Comparison of ENCODE assay signal across 11 mouse cellular contexts in genomic region chr14:64585471-64586192, GRCm38 (mm10).
A peak's percentile ranks its signal among the peaks of the same experiment; 100 is the strongest.
DNase-seq lines count a peak whose midpoint lies in the region; ATAC-seq and TF ChIP-seq lines count a peak whose summit lies in the region.
"Had no signal": no experiment of that assay in that cellular context is flagged by ENCODE, and none has a peak within 500 bp of the region (broad histone marks: within the 10 kb centered on the region; RNA-seq: fewer than 3 reads in every experiment).

No protein-coding gene starts in this region.

- DNase-seq in left cerebral cortex, adult 2 months (ENCODE audit: extremely low spot score in 1 of 2, low spot score in 2 of 2) = peak; percentile 39 to 50
- no peak for DNase-seq in left cerebral cortex, adult 9 months (ENCODE audit: low spot score in 2 of 2)
- DNase-seq in retina, postnatal 1 day = peak; percentile 92
- DNase-seq in heart, adult 8-10 months (ENCODE audit: low spot score) = no peak
- DNase-seq in urinary bladder, adult 2 months (ENCODE audit: low spot score) = no peak

- WGBS in forebrain, embryonic 12.5 days = 4% methylated on average over 28 of the region's 28 CpGs
- 4% methylated on average over 28 of the region's 28 CpGs for WGBS in limb, embryonic 15.5 days

- ATAC-seq in forebrain, embryonic 12.5 days (ENCODE audit: low FRiP score) = no peak
- no peak for ATAC-seq in limb, embryonic 15.5 days (ENCODE audit: insufficient number of reproducible peaks, low FRiP score, low TSS enrichment, low read depth)
- ATAC-seq in monocyte, adult 5-6 weeks (replicated peaks; ENCODE audit: insufficient number of reproducible peaks, low FRiP score, low TSS enrichment, poor library complexity, severe bottlenecking) = no peak
- ATAC-seq: Patski had no signal

- intact Hi-C loops in left cerebral cortex, adult 2 months (cut with DNase I) = loop anchor here (2.0 to 5.0 kb wide), 5 partner anchors 133 to 458 kb away; no protein-coding TSS in a partner anchor

- peak overlapping the region; percentile 79 for H3K4me2 ChIP-seq in forebrain, embryonic 12.5 days
- no peak overlapping the region for H3K4me2 ChIP-seq in limb, embryonic 15.5 days

- no peaks in the 10 kb centered on the region for H3K9me3 ChIP-seq in forebrain, embryonic 12.5 days
- no peaks in the 10 kb centered on the region for H3K9me3 ChIP-seq in limb, embryonic 15.5 days

- no peak overlapping the region for H3K4me3 ChIP-seq in left cerebral cortex, adult 2 months
- H3K4me3 ChIP-seq in forebrain, embryonic 12.5 days (replicated peaks) = 0 out of 2 replicates have a peak overlapping the region, but pooled peaks have one; percentile 7
- H3K4me3 ChIP-seq in limb, embryonic 15.5 days = peak overlapping the region; percentile 2; the same call in 1 of the 2 replicates
- H3K4me3 ChIP-seq: myocyte had no signal

- no peak overlapping the region; the same call in 1 of the 2 replicates for H3K9ac ChIP-seq in forebrain, embryonic 12.5 days
- no peak overlapping the region for H3K9ac ChIP-seq in limb, embryonic 15.5 days
- H3K9ac ChIP-seq: liver, embryonic 14.5 days had no signal

- peak overlapping the region; percentile 99 for H3K27ac ChIP-seq in left cerebral cortex, adult 2 months
- peak overlapping the region; percentile 99 for H3K27ac ChIP-seq in forebrain, embryonic 12.5 days
- no peak overlapping the region for H3K27ac ChIP-seq in limb, embryonic 15.5 days
- H3K27ac ChIP-seq: liver, embryonic 14.5 days had no signal

- peaks cover 66% of the 10 kb centered on the region for H3K27me3 ChIP-seq in forebrain, embryonic 12.5 days
- H3K27me3 ChIP-seq in limb, embryonic 15.5 days = peaks cover 92% of the 10 kb centered on the region

- no peak for TF ChIP-seq CTCF in left cerebral cortex, adult 2 months (IDR thresholded peaks at IDR 0.05)

- H3K36me3 ChIP-seq in forebrain, embryonic 12.5 days (replicated peaks) = no peaks in the 10 kb centered on the region
- no peaks in the 10 kb centered on the region for H3K36me3 ChIP-seq in limb, embryonic 15.5 days

- H3K4me1 ChIP-seq in forebrain, embryonic 12.5 days = peaks cover 66% of the 10 kb centered on the region
- H3K4me1 ChIP-seq in limb, embryonic 15.5 days = peaks cover 35% of the 10 kb centered on the region

Comparison
In these comparisons a context has a peak if more than half of its experiments do, and no peak if none do; other contexts are left out.
1. DNase-seq: peak in left cerebral cortex, adult 2 months (2 of 2) and retina, postnatal 1 day (single experiment); none in left cerebral cortex, adult 9 months (0 of 2), heart, adult 8-10 months (single experiment) and urinary bladder, adult 2 months (single experiment).